Comparison of ENCODE assay signal across 13 mouse cellular contexts in genomic region chr17:66712456-66713205, GRCm38 (mm10).
"Had no signal": no experiment of that assay in that cellular context is flagged by ENCODE, and none has a peak within 500 bp of the region (broad histone marks: within the 10 kb centered on the region; RNA-seq: fewer than 3 reads in every experiment).

No protein-coding gene starts in this region.

- H3K27ac ChIP-seq: liver, embryonic 14.5 days; midbrain, embryonic 13.5 days; midbrain, embryonic 15.5 days; neural tube, embryonic 12.5 days had no signal

- H3K36me3 ChIP-seq: midbrain, embryonic 13.5 days; midbrain, embryonic 15.5 days; neural tube, embryonic 12.5 days had no signal

- H3K27me3 ChIP-seq: midbrain, embryonic 13.5 days; midbrain, embryonic 15.5 days; neural tube, embryonic 12.5 days had no signal

- H3K4me1 ChIP-seq: neural tube, embryonic 12.5 days had no signal

- DNase-seq: lung, adult 18-20 months; lung, embryonic 14.5 days; lung, postnatal 10 days; lung, postnatal 4 days; right cerebral cortex, postnatal 14 days; spleen, adult 18-20 months; thymus, adult 18-20 months; thymus, postnatal 14 days; thymus, postnatal 36 days had no signal

- H3K9ac ChIP-seq: liver, embryonic 14.5 days; lung, embryonic 14.5 days; midbrain, embryonic 13.5 days; midbrain, embryonic 15.5 days; neural tube, embryonic 12.5 days had no signal

- H3K4me3 ChIP-seq: midbrain, embryonic 13.5 days; midbrain, embryonic 15.5 days; neural tube, embryonic 12.5 days had no signal

- ATAC-seq: midbrain, embryonic 13.5 days; midbrain, embryonic 15.5 days had no signal

- H3K9me3 ChIP-seq: midbrain, embryonic 13.5 days; midbrain, embryonic 15.5 days; neural tube, embryonic 12.5 days had no signal

- H3K4me2 ChIP-seq: lung, embryonic 14.5 days; midbrain, embryonic 13.5 days; midbrain, embryonic 15.5 days; neural tube, embryonic 12.5 days had no signal
